Mouse (Mus musculus): ENCODE results near the gene P2ry10.

GRCm38 (mm10) chrX:107089131-107089530, 839 bp downstream of the P2ry10 start:
- TF ChIP-seq CTCF (IDR thresholded peaks at IDR 0.05; ENCODE audit: extremely low read depth, insufficient read length, insufficient replicate concordance, low read depth, low read length) (no peak), POLR2A (IDR thresholded peaks at IDR 0.05; ENCODE audit: low read depth, low read length) (no peak)

Data from small intestine, adult 2 months (tissue).